Mouse (Mus musculus) thymus, adult 2 months (tissue): ENCODE measurements around the gene Uts2.

ENCODE experiments used
- CTCF ChIP-seq: fragments of 200-500 bp; IDR thresholded peaks from 2 replicates; pipeline ENCODE4 v1.5.1; 2012; ENCODE audit warnings: mild to moderate bottlenecking, control low read depth, low read length, moderate library complexity, borderline replicate concordance; ENCODE audit not compliant: control insufficient read depth, poor library complexity, insufficient read depth; ENCODE audit errors: extremely low read depth
- POLR2A ChIP-seq: fragments of 200-500 bp; IDR thresholded peaks from 2 replicates; pipeline ENCODE4 v1.6.1; 2012; ENCODE audit warnings: mild to moderate bottlenecking, low read length, control low read depth, moderate library complexity; ENCODE audit not compliant: control insufficient read depth, poor library complexity, insufficient read depth; ENCODE audit errors: extremely low read depth

DNA sequence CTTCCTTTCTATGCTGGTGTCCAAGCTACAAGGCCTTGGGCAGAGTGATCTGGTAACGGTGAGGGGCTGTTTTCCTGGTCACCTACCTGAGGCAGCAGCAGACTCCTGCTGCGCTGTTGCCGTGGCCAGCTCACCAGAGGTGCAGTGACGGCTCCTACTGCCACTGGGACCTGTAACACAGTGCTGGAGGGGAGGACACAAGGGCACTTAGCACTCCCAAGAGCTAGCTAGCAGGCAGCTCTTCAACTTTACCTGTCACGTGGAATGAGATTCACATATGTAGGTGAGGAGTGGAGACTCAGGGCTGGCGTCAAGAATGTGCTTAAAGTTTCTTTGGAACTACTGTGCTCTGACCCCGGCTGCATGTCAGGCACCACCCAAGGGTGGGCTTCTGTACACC lies 13.4 kb downstream of the Uts2 start:
- TF ChIP-seq POLR2A (no peak), CTCF (no peak)
